Mouse (Mus musculus) brain, embryonic 14.5 days (tissue): ENCODE measurements at regions not wholly inside any gene's neighbourhood (a gene's known extent, or its start where the extent isn't known, plus 50 kb on each side); places are given as distances from the start of the nearest gene placed in this dataset.
"Not testable (repeated sequence)": the region's sequence is repeated elsewhere in the genome, so short reads cannot be mapped to it uniquely, and the experiment has no call there.

Source experiments
- CTCF ChIP-seq: fragments of 200-500 bp; IDR thresholded peaks from 2 replicates; pipeline ENCODE4 v1.5.1; 2012; ENCODE audit warnings: inconsistent platforms, mild to moderate bottlenecking, moderate library complexity, borderline replicate concordance; ENCODE audit not compliant: insufficient read depth, insufficient read length; ENCODE audit errors: extremely low read depth
- POLR2A ChIP-seq: fragments of 200-500 bp; IDR thresholded peaks from 2 replicates; pipeline ENCODE4 v1.6.1; 2012; ENCODE audit warnings: mild to moderate bottlenecking, inconsistent platforms, borderline replicate concordance; ENCODE audit not compliant: poor library complexity, insufficient read depth, insufficient read length, severe bottlenecking; ENCODE audit errors: extremely low read depth

- TF ChIP-seq CTCF, POLR2A: not testable (repeated sequence)
Measured at GRCm38 (mm10) chr8:20557609-20558008, 57.1 kb upstream of the Gm21119 start.
